In the genomic region with DNA sequence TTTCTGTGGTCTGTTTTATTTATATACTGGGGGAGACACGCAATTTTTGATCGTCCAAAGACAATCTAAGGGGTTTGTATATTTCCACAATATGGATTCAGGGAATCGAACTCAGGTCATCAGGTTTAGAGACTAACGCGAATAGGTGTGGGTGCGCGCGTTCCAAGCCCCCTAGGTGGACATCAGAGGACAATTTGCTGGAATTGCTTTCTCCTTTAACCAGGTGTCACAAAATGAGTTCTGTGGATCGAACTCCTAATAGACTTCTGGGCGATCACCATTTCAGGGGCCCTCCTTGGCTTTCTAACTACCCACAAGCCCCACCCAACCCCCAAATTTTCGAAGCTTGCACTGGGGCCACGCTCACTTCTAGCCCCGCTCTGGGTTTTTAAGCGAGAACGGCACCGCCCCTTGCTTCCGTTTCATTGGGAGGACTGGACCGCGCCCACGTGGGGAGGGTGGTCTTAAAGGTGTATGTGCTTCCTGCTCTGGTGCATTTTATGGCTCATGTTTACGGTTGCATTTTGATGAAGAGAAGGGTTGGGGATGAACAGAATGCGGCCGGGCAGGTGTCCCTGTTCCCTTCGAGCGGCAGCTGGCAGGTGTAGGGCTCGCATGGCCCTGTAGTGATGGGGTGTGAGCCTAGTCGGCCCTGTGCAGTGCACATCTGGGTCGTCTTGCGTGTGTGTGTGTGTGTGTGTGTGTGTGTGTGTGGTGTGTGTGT, we compare ENCODE assay signal across 9 mouse cellular contexts. TPM values are rescaled to one million over a fixed set of nuclear protein-coding genes. Genes with fewer than 3 reads are reported as not detected.
DNase-seq lines count a peak whose midpoint lies in the region; ATAC-seq and TF ChIP-seq lines count a peak whose summit lies in the region.
"Had no signal": no experiment of that assay in that cellular context is flagged by ENCODE, and none has a peak within 500 bp of the region (broad histone marks: within the 10 kb centered on the region; RNA-seq: fewer than 3 reads in every experiment).

No protein-coding gene starts in this region.

- H3K36me3 ChIP-seq in forebrain, embryonic 14.5 days (ENCODE audit: control insufficient read depth, insufficient read depth, low read length), result peaks cover 4% of the 10 kb centered on the region
- no peaks in the 10 kb centered on the region; the same call in 1 of the 2 replicates for H3K36me3 ChIP-seq in lung, postnatal 0 days (ENCODE audit: insufficient read depth, low read length)

- peak; percentile 57 for ATAC-seq in forebrain, embryonic 14.5 days
- ATAC-seq in lung, postnatal 0 days, result peak; percentile 60

- H3K9ac ChIP-seq in forebrain, embryonic 14.5 days (ENCODE audit: low read length), result peak overlapping the region; percentile 64
- 0 out of 2 replicates have a peak overlapping the region, but pooled peaks have one; percentile 43 for H3K9ac ChIP-seq in lung, postnatal 0 days (replicated peaks; ENCODE audit: low read depth)

- TF ChIP-seq CTCF in lung, postnatal 0 days (IDR thresholded peaks at IDR 0.05), result no peak

- no peaks in the 10 kb centered on the region for H3K27me3 ChIP-seq in forebrain, embryonic 14.5 days (replicated peaks; ENCODE audit: control insufficient read depth, insufficient read depth, low read length)
- H3K27me3 ChIP-seq in lung, postnatal 0 days (replicated peaks; ENCODE audit: insufficient read depth, low read length), result no peaks in the 10 kb centered on the region

- TF ChIP-seq EP300 in lung, postnatal 0 days (IDR thresholded peaks at IDR 0.05), result no peak

- H3K4me1 ChIP-seq in forebrain, embryonic 14.5 days (ENCODE audit: control insufficient read depth, insufficient read depth, low read length), result peaks cover 17% of the 10 kb centered on the region
- peaks cover 16% of the 10 kb centered on the region for H3K4me1 ChIP-seq in lung, postnatal 0 days (ENCODE audit: insufficient read depth, low read depth, low read length)

- peak overlapping the region; percentile 80 for H3K4me3 ChIP-seq in forebrain, embryonic 14.5 days (ENCODE audit: low read depth, low read length)
- peak overlapping the region; percentile 88 for H3K4me3 ChIP-seq in lung, postnatal 0 days (ENCODE audit: low read depth, low read length)

- peak; percentile 91 for DNase-seq in ES-CJ7 (ENCODE audit: low read depth, low spot score)
- peak; percentile 77 for DNase-seq in cerebellum, adult 11 months
- peak; percentile 85 for DNase-seq in forebrain, embryonic 14.5 days (ENCODE audit: low spot score)
- peak; percentile 85 for DNase-seq in heart, postnatal 36 days
- DNase-seq in layer of hippocampus, adult 9-11 months, result peak; percentile 87
- DNase-seq in lung, postnatal 0 days (ENCODE audit: low spot score), result peak; percentile 94
- DNase-seq in ovary, postnatal 10 days (ENCODE audit: low spot score), result peak; percentile 49
- peak; percentile 86 to 87 for DNase-seq in thymus, postnatal 10 days (ENCODE audit: low spot score in 2 of 2)

- intact Hi-C loops in heart, postnatal 36 days (cut with DNase I), result no loop called here

- WGBS in forebrain, embryonic 14.5 days, result 3% methylated on average over 29 of the region's 29 CpGs
- 1% methylated on average over 29 of the region's 29 CpGs for WGBS in lung, postnatal 0 days

- H3K9me3 ChIP-seq in forebrain, embryonic 14.5 days (replicated peaks; ENCODE audit: control insufficient read depth, low read length), result no peaks in the 10 kb centered on the region
- no peaks in the 10 kb centered on the region for H3K9me3 ChIP-seq in lung, postnatal 0 days (ENCODE audit: low read length)

- H3K4me2 ChIP-seq in forebrain, embryonic 14.5 days (ENCODE audit: low read length), result peak overlapping the region; percentile 69
- peak overlapping the region; percentile 76 for H3K4me2 ChIP-seq in lung, postnatal 0 days (replicated peaks; ENCODE audit: low read depth, low read length)

- peak overlapping the region; percentile 72 for H3K27ac ChIP-seq in forebrain, embryonic 14.5 days (ENCODE audit: low read depth, low read length)
- peak overlapping the region; percentile 85 for H3K27ac ChIP-seq in lung, postnatal 0 days (ENCODE audit: low read length)

RNA-seq across cellular contexts. Expression of a gene that starts 1.0 kb away (rescaled TPM):
- 44.0 and 45.5 TPM in 2 replicates for polyA plus RNA-seq in forebrain, embryonic 14.5 days (2014; fragmentation: Nextera tagmentation; extraction: Ambion mirVana)
- 10 to 100 TPM; 14.0 to 17.1 TPM for total RNA-seq in heart, postnatal 36 days (2021)
- 27.9 TPM in 2 replicates for polyA plus RNA-seq in lung, postnatal 0 days (2015; fragmentation: Nextera tagmentation; extraction: Ambion mirVana)

RNA-seq across cellular contexts. Expression of a gene that starts 7.7 kb away (rescaled TPM):
- 474 and 520 TPM in 2 replicates for polyA plus RNA-seq in forebrain, embryonic 14.5 days (2014; fragmentation: Nextera tagmentation; extraction: Ambion mirVana)
- 1,000 to 10,000 TPM; 1,005 to 1,085 TPM for total RNA-seq in heart, postnatal 36 days (2021)
- polyA plus RNA-seq in lung, postnatal 0 days (2015; fragmentation: Nextera tagmentation; extraction: Ambion mirVana), result 509 and 537 TPM in 2 replicates

RNA-seq across cellular contexts. Expression of a gene that starts 14.1 kb away (rescaled TPM):
- 49.0 and 50.0 TPM in 2 replicates for polyA plus RNA-seq in forebrain, embryonic 14.5 days (2014; fragmentation: Nextera tagmentation; extraction: Ambion mirVana)
- total RNA-seq in heart, postnatal 36 days (2021), result 10 to 100 TPM; 31.0 to 31.3 TPM
- 48.9 and 50.2 TPM in 2 replicates for polyA plus RNA-seq in lung, postnatal 0 days (2015; fragmentation: Nextera tagmentation; extraction: Ambion mirVana)

RNA-seq across cellular contexts. Expression of a gene that starts 15.0 kb away (rescaled TPM):
- not detected in 2 replicates for polyA plus RNA-seq in forebrain, embryonic 14.5 days (2014; fragmentation: Nextera tagmentation; extraction: Ambion mirVana)
- total RNA-seq in heart, postnatal 36 days (2021), result not detected
- 0.16 and 0.25 TPM in 2 replicates for polyA plus RNA-seq in lung, postnatal 0 days (2015; fragmentation: Nextera tagmentation; extraction: Ambion mirVana)
- polyA plus RNA-seq: gonadal fat pad, adult 2 months had no signal

RNA-seq across cellular contexts. Expression of a gene that starts 33.2 kb away (rescaled TPM):
- not detected in 2 replicates for polyA plus RNA-seq in forebrain, embryonic 14.5 days (2014; fragmentation: Nextera tagmentation; extraction: Ambion mirVana)
- total RNA-seq in heart, postnatal 36 days (2021), result 1 to 10 TPM; 7.8 to 7.9 TPM
- polyA plus RNA-seq in lung, postnatal 0 days (2015; fragmentation: Nextera tagmentation; extraction: Ambion mirVana), result 0.80 and 0.92 TPM in 2 replicates
- polyA plus RNA-seq: gonadal fat pad, adult 2 months had no signal

Comparison
In these comparisons a context has a peak if more than half of its experiments do, and no peak if none do; other contexts are left out.
1. Peak in every context shown above with its lines: DNase-seq, ATAC-seq, H3K4me3 ChIP-seq and H3K27ac ChIP-seq.